Mouse (Mus musculus) inflammation-experienced regulatory T-cells, adult 6 months (primary cell): ENCODE measurements around the gene Adat3. TPM values are rescaled to one million over a fixed set of nuclear protein-coding genes. Genes with fewer than 3 reads are reported as not detected.
A peak's percentile ranks its signal among the peaks of the same experiment; 100 is the strongest.

ENCODE experiments used
- ATAC-seq: one replicate; pipeline ENCODE4 v1.8.0; 2017
- polyA plus RNA-seq, 3 experiments: library from polyadenylated mRNA; unstranded; fragments of 100-300 nt; shearing (Covaris generic); gene quantifications; one replicate each; pipeline ENCODE4 v1.2.1; 2017

Gene Adat3
- polyA plus RNA-seq, 3 experiments from 2014 or later, result 2.6 to 4.2 (median 3.1) TPM

DNA sequence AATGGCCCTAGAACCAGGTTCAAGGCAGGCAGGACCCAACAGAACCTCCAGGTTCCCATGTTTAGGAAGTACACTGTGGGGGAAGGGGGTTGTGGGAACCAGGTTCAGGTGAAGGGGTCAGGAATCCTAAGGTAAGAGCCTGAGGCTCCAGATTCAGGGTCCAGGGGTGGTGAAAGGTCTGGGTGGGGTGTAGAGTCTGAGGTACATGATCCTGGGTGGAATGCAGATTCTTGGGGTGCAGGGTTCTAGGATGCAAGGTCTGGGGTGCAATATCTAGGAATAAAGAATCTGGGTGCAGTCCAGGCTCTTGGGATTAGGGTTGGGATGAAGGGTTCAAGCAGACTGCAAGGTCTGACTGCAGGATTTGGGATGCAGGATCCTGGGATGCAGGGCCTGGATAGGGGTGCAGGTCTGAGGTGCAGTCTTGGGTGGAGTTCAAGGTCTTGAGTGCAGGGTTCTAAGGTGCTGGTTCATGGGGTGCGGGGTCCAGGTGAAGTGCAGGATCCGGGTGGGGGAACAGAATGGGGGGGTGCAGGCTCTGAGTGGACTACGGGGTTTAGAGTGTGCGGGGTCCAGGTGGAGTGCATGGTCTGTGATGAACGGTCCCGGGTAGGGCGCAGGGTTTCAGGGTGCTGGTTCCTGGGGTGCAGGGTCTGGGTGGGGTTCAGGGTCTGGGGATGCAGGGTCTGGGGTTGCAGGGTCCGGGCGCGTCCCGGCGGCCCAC lies 52.9 kb downstream of the Adat3 start:
- ATAC-seq, result no peak

DNA sequence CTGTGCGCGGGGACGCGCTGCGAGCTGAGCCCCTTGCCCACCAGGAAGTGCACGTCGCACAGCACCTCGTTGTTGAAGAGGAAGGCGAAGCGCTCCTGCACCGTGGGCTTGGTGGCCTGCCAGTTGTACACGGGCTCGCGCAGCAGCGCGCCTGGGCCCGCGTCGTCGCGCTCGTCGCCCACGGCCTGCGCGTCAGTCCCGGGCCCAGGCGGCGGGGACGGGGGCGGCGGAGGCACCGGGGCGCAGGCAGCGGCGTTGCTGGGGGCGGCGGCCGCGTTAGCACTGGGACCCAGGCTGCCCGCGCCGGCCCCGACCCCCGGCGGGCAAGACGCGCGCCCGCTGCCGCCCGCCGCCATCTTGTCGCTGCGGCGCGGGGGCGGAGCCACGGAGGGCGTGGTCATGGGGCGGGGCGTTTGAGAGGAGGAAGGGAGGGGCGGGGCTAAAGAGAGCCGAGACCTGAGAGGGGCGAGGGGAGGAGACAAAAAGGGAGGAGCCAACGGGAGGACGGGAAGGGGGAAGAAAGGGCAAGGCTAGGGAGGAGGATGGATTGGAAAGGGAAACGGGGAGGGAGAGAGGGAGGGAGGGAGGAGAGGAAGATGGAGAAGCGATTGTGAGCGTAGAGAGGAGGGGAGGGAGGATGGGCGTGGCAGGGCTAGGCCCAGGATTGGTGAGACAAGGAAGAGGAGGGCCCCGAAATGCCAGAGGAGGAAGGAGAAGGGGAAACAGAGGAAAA lies 53.6 kb downstream of the Adat3 start:
- ATAC-seq, result peak; percentile 47

DNA sequence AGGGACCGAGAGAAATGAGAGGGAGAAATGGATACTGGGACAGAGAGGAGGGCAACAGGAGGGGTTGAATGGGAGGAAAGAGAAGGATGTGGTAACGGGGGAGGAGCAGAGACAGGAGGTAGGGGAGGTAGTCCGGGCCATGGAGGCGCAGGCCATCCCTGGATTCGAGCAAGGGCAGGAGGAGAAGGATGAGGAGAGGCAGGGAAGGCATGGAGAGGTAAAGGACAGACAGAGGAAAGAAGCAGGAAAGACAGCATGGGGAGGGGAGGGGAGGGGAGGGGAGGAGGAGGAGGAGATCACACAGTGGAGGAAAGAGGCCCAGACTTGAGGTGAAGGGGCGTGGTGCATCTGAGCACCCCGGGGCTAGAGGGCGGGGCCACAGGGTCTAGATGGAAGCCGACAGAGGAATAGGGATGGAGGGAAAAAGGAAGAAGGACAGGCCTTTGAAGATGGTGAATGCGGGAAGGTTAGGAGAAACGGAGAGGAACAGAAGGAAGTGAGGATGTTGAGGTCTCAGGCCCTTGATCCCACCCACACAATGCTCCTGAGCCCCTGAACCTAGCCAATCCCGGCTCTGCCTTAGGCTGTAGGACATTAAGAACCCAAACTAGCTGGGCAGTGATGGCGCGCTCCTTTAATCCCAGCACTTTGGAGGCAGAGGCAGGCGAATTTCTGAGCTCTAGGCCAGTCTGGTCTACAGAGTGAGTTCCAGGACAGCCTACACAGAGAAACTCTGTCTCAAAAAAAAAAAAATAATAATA lies 54.4 kb downstream of the Adat3 start, which contains the start of gene Btbd2:
Gene Btbd2 (minus strand): TSS at position 209 of the 761 bp plus-strand sequence.
- peak; percentile 55 for ATAC-seq

Other genes starting within 250 kb of the Adat3 start
- gene Plk5, start 246.4 kb upstream of the Adat3 start, polyA plus RNA-seq, result not detected
- 1 to 10 TPM in 1 of 3 experiments, under 1 TPM in 2; 0.79 to 1.3 (median 0.79) TPM for gene Mex3d, start 215.2 kb upstream of the Adat3 start, polyA plus RNA-seq
- 10 to 100 TPM; 19.2 to 30.4 (median 25.9) TPM for gene Mbd3, start 203.3 kb upstream of the Adat3 start, polyA plus RNA-seq
- 100 to 1,000 TPM; 289 to 335 (median 330) TPM for gene Uqcr11, start 196.1 kb upstream of the Adat3 start, polyA plus RNA-seq
- gene Tcf3, start 169.2 kb upstream of the Adat3 start, polyA plus RNA-seq, result 1 to 10 TPM; 6.7 to 8.2 (median 7.9) TPM
- gene Onecut3, start 108.0 kb upstream of the Adat3 start, polyA plus RNA-seq, result not detected
- gene Atp8b3, start 63.8 kb upstream of the Adat3 start, polyA plus RNA-seq, result not detected
- 10 to 100 TPM; 11.3 to 18.6 (median 14.9) TPM for gene Rexo1, start 41.3 kb upstream of the Adat3 start, polyA plus RNA-seq
- 1 to 10 TPM; 6.3 to 7.1 (median 6.8) TPM for gene Klf16, start 25.6 kb upstream of the Adat3 start, polyA plus RNA-seq
- gene Abhd17a, start 12.5 kb upstream of the Adat3 start, polyA plus RNA-seq, result 10 to 100 TPM in 2 of 3 experiments, 1 to 10 TPM in 1; 8.6 to 12.0 (median 11.4) TPM
- gene Scamp4, start within 50 bp of the Adat3 start, polyA plus RNA-seq, result 100 to 1,000 TPM in 2 of 3 experiments, 10 to 100 TPM in 1; 96.2 to 110 (median 108) TPM
- gene Gm49322, start 3.1 kb downstream of the Adat3 start, polyA plus RNA-seq, result 1 to 10 TPM; 5.3 to 8.4 (median 8.3) TPM
- 10 to 100 TPM; 11.7 to 16.3 (median 13.2) TPM for gene Csnk1g2, start 20.0 kb downstream of the Adat3 start, polyA plus RNA-seq
- gene Btbd2, start 54.2 kb downstream of the Adat3 start, polyA plus RNA-seq, result 10 to 100 TPM in 1 of 3 experiments, 1 to 10 TPM in 2; 3.4 to 10.4 (median 9.2) TPM
- 10 to 100 TPM; 50.3 to 61.4 (median 50.9) TPM for gene Mknk2, start 75.2 kb downstream of the Adat3 start, polyA plus RNA-seq
- 100 to 1,000 TPM; 190 to 248 (median 240) TPM for gene Mob3a, start 99.1 kb downstream of the Adat3 start, polyA plus RNA-seq
- gene Izumo4, start 99.3 kb downstream of the Adat3 start, polyA plus RNA-seq, result 100 to 1,000 TPM in 2 of 3 experiments, 10 to 100 TPM in 1; 71.4 to 109 (median 107) TPM
- 10 to 100 TPM; 20.9 to 33.0 (median 29.8) TPM for gene Ap3d1, start 139.4 kb downstream of the Adat3 start, polyA plus RNA-seq
- 10 to 100 TPM; 10.9 to 23.4 (median 15.3) TPM for gene Dot1l, start 152.3 kb downstream of the Adat3 start, polyA plus RNA-seq
- 10 to 100 TPM; 12.1 to 22.6 (median 17.8) TPM for gene Sf3a2, start 195.3 kb downstream of the Adat3 start, polyA plus RNA-seq
- 100 to 1,000 TPM; 127 to 149 (median 146) TPM for gene Plekhj1, start 195.7 kb downstream of the Adat3 start, polyA plus RNA-seq
- gene Amh, start 202.4 kb downstream of the Adat3 start, polyA plus RNA-seq, result not detected
- not detected for gene Jsrp1, start 210.6 kb downstream of the Adat3 start, polyA plus RNA-seq
- 1,000 to 10,000 TPM; 1,680 to 2,431 (median 2,240) TPM for gene Oaz1, start 223.8 kb downstream of the Adat3 start, polyA plus RNA-seq
- gene Lingo3, start 241.2 kb downstream of the Adat3 start, polyA plus RNA-seq, result not detected